Mouse (Mus musculus) forebrain, embryonic 14.5 days (tissue): Measurements from ENCODE around the gene Dact3. TPM values are rescaled to one million over a fixed set of nuclear protein-coding genes. Genes with fewer than 3 reads are reported as not detected.

Source experiments
- ATAC-seq: fragments of 200-750 bp; cut with Nextera tagmentation; 2 replicates; pipeline ENCODE4 v1.8.0; 2017; ENCODE audit warnings: mild to moderate bottlenecking, moderate library complexity
- DNase-seq: peaks from one replicate; pipeline ENCODE4 v3.0.0-alpha.2; 2015; ENCODE audit warnings: low spot score
- H3K27ac ChIP-seq: fragments of 300-500 bp; sonication (generic); 2 replicates; pipeline ENCODE4 v1.5.1; 2014; ENCODE audit warnings: low read depth, mild to moderate bottlenecking, control low read depth, low read length, moderate library complexity
- H3K27me3 ChIP-seq: fragments of 300-500 bp; sonication (generic); replicated peaks from 2 replicates; pipeline ENCODE4 v1.6.1; 2014; ENCODE audit warnings: low read length, control low read depth, mixed read lengths; ENCODE audit not compliant: control insufficient read depth, insufficient read depth
- H3K36me3 ChIP-seq: fragments of 300-500 bp; sonication (generic); 2 replicates; pipeline ENCODE4 v1.6.1; 2014; ENCODE audit warnings: low read length, control low read depth; ENCODE audit not compliant: control insufficient read depth, insufficient read depth
- H3K4me1 ChIP-seq: fragments of 300-500 bp; sonication (generic); 2 replicates; pipeline ENCODE4 v1.6.1; 2014; ENCODE audit warnings: antibody characterized with exemption, low read length, control low read depth; ENCODE audit not compliant: control insufficient read depth, insufficient read depth
- H3K4me2 ChIP-seq: fragments of 300-500 bp; sonication (generic); 2 replicates; pipeline ENCODE4 v1.6.1; 2014; ENCODE audit warnings: mild to moderate bottlenecking, control low read depth, low read length
- H3K4me3 ChIP-seq: fragments of 300-500 bp; sonication (generic); 2 replicates; pipeline ENCODE4 v1.5.1; 2014; ENCODE audit warnings: low read depth, low read length, control low read depth
- H3K9ac ChIP-seq: fragments of 300-500 bp; sonication (generic); 2 replicates; pipeline ENCODE4 v1.6.1; 2014; ENCODE audit warnings: mild to moderate bottlenecking, low read length, control low read depth, moderate library complexity
- H3K9me3 ChIP-seq: fragments of 300-500 bp; sonication (generic); replicated peaks from 2 replicates; pipeline ENCODE4 v1.6.1; 2016; ENCODE audit warnings: low read length, control low read depth, mixed read lengths; ENCODE audit not compliant: control insufficient read depth
- WGBS: fragments of 180-500 bp; shearing (Covaris S2); extraction: QIAGEN DNeasy Blood & Tissue Kit; methylation state at CpG from one replicate; pipeline ENCODE4 v1.1.7; 2014; 5-methylcytosine and 5-hydroxymethylcytosine counted together
- polyA plus RNA-seq: library from polyadenylated mRNA; unstranded; fragments of >200 nt; fragmentation: Nextera tagmentation; extraction: Ambion mirVana; gene quantifications from 2 replicates; pipeline ENCODE4 v1.2.1, GENCODE M21; 2014

Dact3 gene
- polyA plus RNA-seq, 1 experiment from 2014 or later = 4.4 TPM

DNA sequence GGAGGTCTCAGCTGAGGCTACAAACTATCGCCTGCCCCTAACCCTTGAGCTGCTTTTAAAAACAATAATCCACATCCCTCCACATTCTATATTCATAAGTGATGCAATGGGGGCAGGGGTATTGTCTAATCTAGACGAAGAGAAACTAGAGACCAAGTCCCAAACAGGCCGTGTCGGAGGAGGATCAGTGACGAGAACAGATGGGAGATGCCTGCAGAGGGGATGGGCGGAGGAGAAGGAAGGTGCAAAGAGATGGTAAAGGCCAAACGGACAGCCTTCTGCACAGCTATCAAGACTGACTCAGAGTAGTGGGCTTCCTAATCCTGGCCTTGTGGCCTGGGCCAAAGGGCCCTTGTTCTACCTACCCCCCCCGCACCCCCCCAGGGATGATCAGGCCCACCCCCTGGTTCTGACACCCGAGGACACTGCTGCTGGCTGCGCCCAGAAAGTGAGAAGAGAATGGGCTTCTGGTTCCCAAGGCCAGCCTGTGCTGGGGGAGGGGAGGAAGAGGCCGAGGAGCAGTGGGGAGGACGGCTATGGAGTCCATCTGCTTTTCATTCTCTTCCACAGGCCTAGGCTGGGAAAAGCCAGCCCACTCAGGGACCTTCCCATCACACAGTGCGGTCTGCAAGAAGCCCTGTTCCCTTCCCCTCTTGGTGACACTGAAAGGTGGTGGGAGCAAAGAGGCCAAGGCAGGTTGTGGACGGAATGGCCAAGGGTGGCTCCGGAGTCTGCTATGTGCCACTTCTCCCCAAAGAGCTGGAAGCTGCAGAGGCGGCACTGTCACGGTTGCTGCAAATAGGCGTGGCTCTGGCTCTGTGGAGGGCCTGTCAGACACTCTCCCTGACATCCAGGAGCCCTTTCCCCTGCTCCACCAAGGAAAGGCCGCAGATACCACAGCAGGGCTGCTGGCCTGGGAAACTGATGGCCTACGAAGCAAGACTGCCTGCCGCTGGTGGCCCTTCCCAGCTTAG, 46.0 kb downstream of the Dact3 start:
- ATAC-seq (no peak), DNase-seq (peak; percentile 30)
- Histone ChIP-seq H3K36me3 (peaks cover 46% of the 10 kb centered on the region), H3K9ac (peak overlapping the region; percentile 98), H3K4me2 (peak overlapping the region; percentile 93), H3K4me1 (peaks cover 28% of the 10 kb centered on the region), H3K27me3 (no peaks in the 10 kb centered on the region), H3K4me3 (peak overlapping the region; percentile 83), H3K9me3 (no peaks in the 10 kb centered on the region), H3K27ac (peak overlapping the region; percentile 92)
- 43% methylated on average over 21 of the region's 21 CpGs for WGBS

DNA sequence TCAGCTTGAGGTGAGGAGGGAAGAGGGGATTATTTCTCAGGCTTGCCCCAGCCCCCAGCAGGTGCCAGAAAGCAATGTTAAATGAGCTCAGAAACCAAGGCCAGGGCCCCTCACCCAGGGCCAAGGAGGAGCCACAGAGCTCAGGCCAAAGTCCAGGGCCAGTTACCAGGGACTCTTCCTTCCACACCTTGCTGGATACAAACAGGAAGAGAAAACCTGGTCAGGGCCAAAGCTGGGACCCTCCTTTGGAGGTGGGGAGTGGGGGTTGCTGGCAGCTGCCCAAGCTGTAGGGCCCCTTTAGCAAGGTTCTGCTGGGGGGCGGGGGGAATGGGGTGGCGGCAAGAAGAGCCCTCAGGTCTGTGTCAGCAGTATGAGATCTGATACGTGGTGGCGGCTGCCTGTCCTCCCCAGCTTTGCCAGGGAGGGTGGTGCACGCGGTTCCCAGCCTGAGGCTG, 46.8 kb downstream of the Dact3 start:
- Histone ChIP-seq H3K4me3 (peak overlapping the region; percentile 83), H3K4me2 (peak overlapping the region; percentile 93), H3K27me3 (no peaks in the 10 kb centered on the region), H3K36me3 (peaks cover 38% of the 10 kb centered on the region), H3K9me3 (no peaks in the 10 kb centered on the region), H3K27ac (peak overlapping the region; percentile 92), H3K4me1 (peaks cover 28% of the 10 kb centered on the region), H3K9ac (peak overlapping the region; percentile 98)
- whole genome bisulfite sequencing = 36% methylated on average over 6 of the region's 6 CpGs
- ATAC-seq (no peak), DNase-seq (no peak)

GRCm38 (mm10) chr7:16922360-16922973, 47.4 kb downstream of the Dact3 start:
- Histone ChIP-seq H3K27me3 (no peaks in the 10 kb centered on the region), H3K36me3 (peaks cover 33% of the 10 kb centered on the region), H3K27ac (peak overlapping the region; percentile 92), H3K4me3 (peak overlapping the region; percentile 83), H3K4me2 (peak overlapping the region; percentile 93), H3K9me3 (no peaks in the 10 kb centered on the region), H3K9ac (peak overlapping the region; percentile 98), H3K4me1 (peaks cover 28% of the 10 kb centered on the region)
- DNase-seq = peak; percentile 50
- 43% methylated on average over 10 of the region's 10 CpGs for WGBS
- no peak for ATAC-seq

- H3K36me3 ChIP-seq = peaks cover 23% of the 10 kb centered on the region
- peak overlapping the region; percentile 98 for H3K9ac ChIP-seq
- no peaks in the 10 kb centered on the region for H3K9me3 ChIP-seq
- peak overlapping the region; percentile 92 for H3K27ac ChIP-seq
- ATAC-seq (peak; percentile 11), DNase-seq (no peak)
- H3K4me3 ChIP-seq = peak overlapping the region; percentile 83
- peak overlapping the region; percentile 93 for H3K4me2 ChIP-seq
- H3K27me3 ChIP-seq = no peaks in the 10 kb centered on the region
- under 1% methylated on average over 51 of the region's 57 CpGs for WGBS
- H3K4me1 ChIP-seq = peaks cover 28% of the 10 kb centered on the region
These were observed 48.3 kb downstream of the Dact3 start for GRCm38 (mm10) chr7:16923283-16924036.

- no peaks in the 10 kb centered on the region for H3K27me3 ChIP-seq
- peak; percentile 100 for DNase-seq
- H3K4me2 ChIP-seq = peak within 1 kb of the TSS; percentile 93
- H3K9ac ChIP-seq = peak within 1 kb of the TSS; percentile 98
- peak within 1 kb of the TSS; percentile 83 for H3K4me3 ChIP-seq
- H3K4me1 ChIP-seq = peaks cover 28% of the 10 kb centered on the region
- peak within 1 kb of the TSS; percentile 92 for H3K27ac ChIP-seq
- H3K36me3 ChIP-seq = peaks cover 16% of the 10 kb centered on the region; the same call in 1 of the 2 replicates
- 2% methylated on average over 61 of the region's 64 CpGs for WGBS
- no peaks in the 10 kb centered on the region for H3K9me3 ChIP-seq
- peak; percentile 94 for ATAC-seq
These were observed 49.1 kb downstream of the Dact3 start, which contains the start of gene Calm3 for GRCm38 (mm10) chr7:16924037-16924834. Gene Calm3 (minus strand): TSS chr7:16924114.

DNA sequence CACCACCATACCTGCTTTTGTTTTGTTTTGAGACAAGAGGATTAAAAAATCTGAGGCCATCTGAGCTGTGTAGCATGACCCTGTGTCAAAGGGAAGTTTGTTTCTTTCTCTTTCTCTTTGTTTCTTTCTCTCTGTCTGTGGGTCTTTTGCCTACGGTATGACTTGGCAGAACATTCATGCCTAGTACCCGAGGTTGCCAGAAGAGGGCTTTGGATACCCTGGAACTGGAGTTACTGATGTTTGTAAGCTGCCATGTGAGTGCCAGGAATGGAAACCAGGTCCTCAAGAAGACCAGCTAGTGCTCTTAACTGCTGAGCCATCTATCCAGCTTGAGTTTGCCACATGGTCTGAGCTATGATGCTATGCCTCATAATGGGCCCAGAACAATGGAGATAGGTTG, 53.2 kb downstream of the Dact3 start:
- Histone ChIP-seq H3K27me3 (no peaks in the 10 kb centered on the region), H3K9me3 (no peaks in the 10 kb centered on the region), H3K27ac (no peak overlapping the region), H3K4me3 (no peak overlapping the region), H3K9ac (no peak overlapping the region), H3K4me1 (peaks cover 2% of the 10 kb centered on the region; the same call in 1 of the 2 replicates), H3K4me2 (no peak overlapping the region), H3K36me3 (no peaks in the 10 kb centered on the region)
- DNase-seq (no peak), ATAC-seq (no peak)
- WGBS = 34% methylated on average over 2 of the region's 2 CpGs

- no peak overlapping the region for H3K27ac ChIP-seq
- DNase-seq = peak; percentile 80
These were observed 55.7 kb downstream of the Dact3 start for GRCm38 (mm10) chr7:16930850-16931249.

More at GRCm38 (mm10) chr7:16930850-16931249, 55.7 kb downstream of the Dact3 start:
- H3K36me3 ChIP-seq = no peaks in the 10 kb centered on the region
- no peaks in the 10 kb centered on the region for H3K9me3 ChIP-seq
- peak; percentile 18; the same call in 1 of the 2 replicates for ATAC-seq
- H3K4me1 ChIP-seq = peaks cover 2% of the 10 kb centered on the region; the same call in 1 of the 2 replicates
- H3K4me3 ChIP-seq = no peak overlapping the region
- no peak overlapping the region for H3K4me2 ChIP-seq
- 3% methylated on average over 1 of the region's 1 CpGs for WGBS
- no peak overlapping the region for H3K9ac ChIP-seq
- H3K27me3 ChIP-seq = no peaks in the 10 kb centered on the region
